Mouse (Mus musculus) heart, postnatal 0 days (tissue): Measurements from ENCODE around the gene Fhit. TPM values are rescaled to one million over a fixed set of nuclear protein-coding genes. Genes with fewer than 3 reads are reported as not detected.

ENCODE experiments used
- ATAC-seq: fragments of 200-750 bp; cut with Nextera tagmentation; 2 replicates; pipeline ENCODE4 v1.8.0; 2017; ENCODE audit warnings: low read depth, moderate number of reproducible peaks, moderate library complexity; ENCODE audit not compliant: insufficient read depth
- DNase-seq: peaks from one replicate; pipeline ENCODE4 v3.0.0-alpha.2; 2016; ENCODE audit warnings: low spot score
- H3K27ac ChIP-seq: fragments of 300-500 bp; sonication (generic); 2 replicates; pipeline ENCODE4 v1.5.1; 2014; ENCODE audit warnings: low read depth, mild to moderate bottlenecking
- H3K27me3 ChIP-seq: fragments of 300-500 bp; sonication (generic); 2 replicates; pipeline ENCODE4 v1.6.1; 2014; ENCODE audit warnings: low read length, mixed read lengths; ENCODE audit not compliant: control insufficient read depth, insufficient read depth
- H3K36me3 ChIP-seq: fragments of 300-500 bp; sonication (generic); replicated peaks from 2 replicates; pipeline ENCODE4 v1.6.1; 2014; ENCODE audit warnings: low read length, mixed read lengths; ENCODE audit not compliant: control insufficient read depth, insufficient read depth
- H3K4me1 ChIP-seq: fragments of 300-500 bp; sonication (generic); 2 replicates; pipeline ENCODE4 v1.6.1; 2014; ENCODE audit warnings: antibody characterized with exemption; ENCODE audit not compliant: control insufficient read depth, insufficient read depth
- H3K4me2 ChIP-seq: fragments of 300-500 bp; sonication (generic); 2 replicates; pipeline ENCODE4 v1.6.1; 2014; ENCODE audit warnings: low read depth, mild to moderate bottlenecking, low read length, moderate library complexity
- H3K4me3 ChIP-seq: fragments of 300-500 bp; sonication (generic); 2 replicates; pipeline ENCODE4 v1.5.1; 2014; ENCODE audit warnings: low read depth, low read length
- H3K9ac ChIP-seq: fragments of 300-500 bp; sonication (generic); replicated peaks from 2 replicates; pipeline ENCODE4 v1.6.1; 2014; ENCODE audit warnings: low read depth, low read length, mixed read lengths
- H3K9me3 ChIP-seq: fragments of 300-500 bp; sonication (generic); replicated peaks from 2 replicates; pipeline ENCODE4 v1.6.1; 2016; ENCODE audit warnings: low read length; ENCODE audit not compliant: control insufficient read depth
- CTCF ChIP-seq: IDR thresholded peaks from 2 replicates; pipeline ENCODE4 v1.5.1; 2016; ENCODE audit warnings: antibody characterized with exemption, control low read depth, low read depth
- EP300 ChIP-seq: IDR thresholded peaks from 2 replicates; pipeline ENCODE4 v1.6.1; 2016; ENCODE audit warnings: antibody characterized with exemption, low read depth
- WGBS: fragments of 180-500 bp; shearing (Covaris S2); extraction: QIAGEN DNeasy Blood & Tissue Kit; methylation state at CpG from one replicate; pipeline ENCODE4 v1.1.7; 2014; 5-methylcytosine and 5-hydroxymethylcytosine counted together
- polyA plus RNA-seq: library from polyadenylated mRNA; unstranded; fragments of >200 nt; fragmentation: Nextera tagmentation; extraction: Ambion mirVana; gene quantifications from 2 replicates; pipeline ENCODE4 v1.2.1, GENCODE M21; 2015
- total RNA-seq: library from RNA; depleted of rRNA; stranded (reverse); fragments of >200 nt; gene quantifications from 2 replicates; pipeline ENCODE4 v1.2.3, GENCODE M21; 2014; ENCODE audit warnings: low replicate concordance

Fhit gene
- total and polyA plus RNA-seq, 2 experiments from 2014 or later: 4.1 to 5.2 TPM

- Histone ChIP-seq H3K27ac (no peak overlapping the region), H3K27me3 (no peaks in the 10 kb centered on the region), H3K36me3 (no peaks in the 10 kb centered on the region), H3K4me1 (no peaks in the 10 kb centered on the region), H3K9me3 (no peaks in the 10 kb centered on the region), H3K4me3 (no peak overlapping the region), H3K4me2 (no peak overlapping the region), H3K9ac (no peak overlapping the region)
- DNase-seq: no peak
- 59% methylated on average over 3 of the region's 3 CpGs for WGBS
- no peak for ATAC-seq
- no peak for TF ChIP-seq EP300
- TF ChIP-seq CTCF: no peak
Measured at GRCm38 (mm10) chr14:9976934-9977510, 1184.8 kb downstream of the Fhit start.

GRCm38 (mm10) chr14:9974402-9974801 is 1187.4 kb downstream of the Fhit start:
- TF ChIP-seq EP300 (no peak), CTCF (no peak)
- 59% methylated on average over 3 of the region's 3 CpGs for WGBS
- H3K36me3 ChIP-seq: no peaks in the 10 kb centered on the region
- no peak overlapping the region for H3K4me3 ChIP-seq
- H3K27me3 ChIP-seq: no peaks in the 10 kb centered on the region
- H3K9me3 ChIP-seq: no peaks in the 10 kb centered on the region
- ATAC-seq (no peak), DNase-seq (no peak)
- no peaks in the 10 kb centered on the region for H3K4me1 ChIP-seq
- no peak overlapping the region for H3K9ac ChIP-seq
- no peak overlapping the region for H3K27ac ChIP-seq
- no peak overlapping the region for H3K4me2 ChIP-seq

- no peak overlapping the region for H3K27ac ChIP-seq
- WGBS: 67% methylated on average over 3 of the region's 3 CpGs
- no peak overlapping the region for H3K4me2 ChIP-seq
- ATAC-seq (no peak), DNase-seq (no peak)
- no peaks in the 10 kb centered on the region for H3K4me1 ChIP-seq
- H3K9ac ChIP-seq: no peak overlapping the region
- H3K4me3 ChIP-seq: no peak overlapping the region
- TF ChIP-seq EP300 (no peak), CTCF (no peak)
- H3K36me3 ChIP-seq: no peaks in the 10 kb centered on the region
- H3K27me3 ChIP-seq: no peaks in the 10 kb centered on the region
- no peaks in the 10 kb centered on the region for H3K9me3 ChIP-seq
Measured at GRCm38 (mm10) chr14:9963853-9964252, 1198.0 kb downstream of the Fhit start.

GRCm38 (mm10) chr14:9960396-9960795 is 1201.4 kb downstream of the Fhit start:
- WGBS: 67% methylated on average over 2 of the region's 2 CpGs
- DNase-seq (no peak), ATAC-seq (no peak)
- H3K36me3 ChIP-seq: no peaks in the 10 kb centered on the region
- H3K4me3 ChIP-seq: no peak overlapping the region
- no peaks in the 10 kb centered on the region for H3K27me3 ChIP-seq
- no peak overlapping the region for H3K9ac ChIP-seq
- TF ChIP-seq CTCF (no peak), EP300 (no peak)
- no peak overlapping the region for H3K4me2 ChIP-seq
- H3K4me1 ChIP-seq: no peaks in the 10 kb centered on the region
- H3K9me3 ChIP-seq: no peaks in the 10 kb centered on the region
- no peak overlapping the region for H3K27ac ChIP-seq

- H3K36me3 ChIP-seq: no peaks in the 10 kb centered on the region
- no peak for ATAC-seq
- H3K27ac ChIP-seq: no peak overlapping the region
- 55% methylated on average over 2 of the region's 2 CpGs for WGBS
- H3K27me3 ChIP-seq: no peaks in the 10 kb centered on the region
- H3K9me3 ChIP-seq: no peaks in the 10 kb centered on the region
- TF ChIP-seq CTCF (no peak), EP300 (no peak)
- H3K4me2 ChIP-seq: no peak overlapping the region
- H3K4me1 ChIP-seq: no peaks in the 10 kb centered on the region
- H3K9ac ChIP-seq: no peak overlapping the region
- DNase-seq: peak; percentile 60
- H3K4me3 ChIP-seq: no peak overlapping the region
Measured at GRCm38 (mm10) chr14:9899494-9899893, 1262.3 kb downstream of the Fhit start.

- no peak overlapping the region for H3K4me2 ChIP-seq
- ATAC-seq (no peak), DNase-seq (no peak)
- no peaks in the 10 kb centered on the region for H3K4me1 ChIP-seq
- H3K9me3 ChIP-seq: no peaks in the 10 kb centered on the region
- no peak overlapping the region for H3K27ac ChIP-seq
- H3K36me3 ChIP-seq: no peaks in the 10 kb centered on the region
- no peak for TF ChIP-seq EP300
- TF ChIP-seq CTCF: no peak
- WGBS: 58% methylated on average over 1 of the region's 1 CpGs
- no peak overlapping the region for H3K4me3 ChIP-seq
- H3K9ac ChIP-seq: no peak overlapping the region
- no peaks in the 10 kb centered on the region for H3K27me3 ChIP-seq
Measured at GRCm38 (mm10) chr14:9896556-9896955, 1265.3 kb downstream of the Fhit start.
